In genomic region chr15:16728470-16729011, GRCm38 (mm10) we compare ENCODE assay signal across 9 mouse cellular contexts. TPM values are rescaled to one million over a fixed set of nuclear protein-coding genes. Genes with fewer than 3 reads are reported as not detected.
DNase-seq lines count a peak whose midpoint lies in the region; ATAC-seq lines count a peak whose summit lies in the region.
"Had no signal": no experiment of that assay in that cellular context is flagged by ENCODE, and none has a peak within 500 bp of the region (broad histone marks: within the 10 kb centered on the region; RNA-seq: fewer than 3 reads in every experiment).

Gene Cdh9 (plus strand): TSS chr15:16728756.

- ATAC-seq in heart, embryonic 15.5 days (replicated peaks; ENCODE audit: insufficient number of reproducible peaks, insufficient read depth, low FRiP score, low read depth), result no peak
- ATAC-seq in midbrain, embryonic 15.5 days (replicated peaks), result peak; percentile 90

- H3K4me3 ChIP-seq in heart, embryonic 15.5 days, result peak within 1 kb of the TSS; percentile 37
- H3K4me3 ChIP-seq in midbrain, embryonic 15.5 days, result peak within 1 kb of the TSS; percentile 42

- no peaks in the 10 kb centered on the region for H3K36me3 ChIP-seq in heart, embryonic 15.5 days
- no peaks in the 10 kb centered on the region for H3K36me3 ChIP-seq in midbrain, embryonic 15.5 days (replicated peaks)

- peak within 1 kb of the TSS; percentile 61 for H3K4me2 ChIP-seq in heart, embryonic 15.5 days
- H3K4me2 ChIP-seq in midbrain, embryonic 15.5 days, result peak within 1 kb of the TSS; percentile 58

- no peaks in the 10 kb centered on the region for H3K27me3 ChIP-seq in heart, embryonic 15.5 days
- H3K27me3 ChIP-seq in midbrain, embryonic 15.5 days (replicated peaks), result no peaks in the 10 kb centered on the region

- H3K27ac ChIP-seq in heart, embryonic 15.5 days, result no peak within 1 kb of the TSS
- H3K27ac ChIP-seq in midbrain, embryonic 15.5 days, result peak within 1 kb of the TSS; percentile 15; the same call in 1 of the 2 replicates

- no peak within 1 kb of the TSS for H3K9ac ChIP-seq in heart, embryonic 15.5 days
- H3K9ac ChIP-seq in midbrain, embryonic 15.5 days, result peak within 1 kb of the TSS; percentile 19

- WGBS in heart, embryonic 15.5 days, result 6% methylated on average over 14 of the region's 14 CpGs
- 1% methylated on average over 14 of the region's 14 CpGs for WGBS in midbrain, embryonic 15.5 days

- DNase-seq in heart, postnatal 4 days, result no peak
- peak; percentile 79 for DNase-seq in brain, adult 2 months (ENCODE audit: low read depth, low spot score)
- peak; percentile 7 to 21 for DNase-seq in frontal cortex, postnatal 25 days (ENCODE audit: low spot score in 2 of 2)
- peak; percentile 27 to 29 for DNase-seq in layer of hippocampus, postnatal 36 days
- no peak for DNase-seq in thymus, postnatal 36 days
- DNase-seq in spleen, postnatal 36 days (ENCODE audit: low spot score in 2 of 2), result no peak

- no peaks in the 10 kb centered on the region for H3K9me3 ChIP-seq in heart, embryonic 15.5 days (replicated peaks)
- no peaks in the 10 kb centered on the region for H3K9me3 ChIP-seq in midbrain, embryonic 15.5 days

- H3K4me1 ChIP-seq in heart, embryonic 15.5 days (replicated peaks), result no peaks in the 10 kb centered on the region
- H3K4me1 ChIP-seq in midbrain, embryonic 15.5 days, result no peaks in the 10 kb centered on the region

RNA-seq across cellular contexts. Expression of gene Cdh9, which starts in this region (rescaled TPM):
- polyA plus RNA-seq in heart, embryonic 15.5 days (2015; fragmentation: Nextera tagmentation; extraction: Ambion mirVana), result 0.05 and 0.09 TPM in 2 replicates
- not detected for total RNA-seq in heart, postnatal 4 days (2021)
- 10 to 100 TPM; 38.2 to 41.4 TPM for total RNA-seq in layer of hippocampus, postnatal 36 days (2021)
- polyA plus RNA-seq in midbrain, embryonic 15.5 days (2015; fragmentation: Nextera tagmentation; extraction: Ambion mirVana), result 6.3 and 8.1 TPM in 2 replicates
- total RNA-seq: MEL had no signal

Comparison
In these comparisons a context has a peak if more than half of its experiments do, and no peak if none do; other contexts are left out.
1. RNA of gene Cdh9 (total RNA-seq): 38.2 to 41.4 TPM in layer of hippocampus, postnatal 36 days; not detected in heart, postnatal 4 days; every median in the first group is over 10 times any median in the second.
2. DNase-seq: peak in brain, adult 2 months (single experiment), frontal cortex, postnatal 25 days (2 of 2) and layer of hippocampus, postnatal 36 days (2 of 2); none in heart, postnatal 4 days (single experiment), thymus, postnatal 36 days (0 of 2) and spleen, postnatal 36 days (0 of 2).